Mouse (Mus musculus): Measurements from ENCODE around the gene Afap1.

GRCm38 (mm10) chr5:35947427-35947826, 54.3 kb downstream of the Afap1 start:
- TF ChIP-seq CTCF (IDR thresholded peaks at IDR 0.05; ENCODE audit: borderline replicate concordance, insufficient read depth, low read length) (no peak), POLR2A (IDR thresholded peaks at IDR 0.05; ENCODE audit: low read depth, low read length) (no peak)

Measured in embryonic fibroblast, embryonic 13.5 days (primary cell).